Mouse (Mus musculus): Measurements from ENCODE around the gene Coro6. TPM values are rescaled to one million over a fixed set of nuclear protein-coding genes. Genes with fewer than 3 reads are reported as not detected.
A peak's percentile ranks its signal among the peaks of the same experiment; 100 is the strongest.

Gene Coro6
- polyA plus RNA-seq, 1 experiment from 2014 or later, result 0.78 TPM

GRCm38 (mm10) chr11:77467157-77467556 is 4.9 kb downstream of the Coro6 start:
- 6% methylated on average over 16 of the region's 25 CpGs for WGBS

DNA sequence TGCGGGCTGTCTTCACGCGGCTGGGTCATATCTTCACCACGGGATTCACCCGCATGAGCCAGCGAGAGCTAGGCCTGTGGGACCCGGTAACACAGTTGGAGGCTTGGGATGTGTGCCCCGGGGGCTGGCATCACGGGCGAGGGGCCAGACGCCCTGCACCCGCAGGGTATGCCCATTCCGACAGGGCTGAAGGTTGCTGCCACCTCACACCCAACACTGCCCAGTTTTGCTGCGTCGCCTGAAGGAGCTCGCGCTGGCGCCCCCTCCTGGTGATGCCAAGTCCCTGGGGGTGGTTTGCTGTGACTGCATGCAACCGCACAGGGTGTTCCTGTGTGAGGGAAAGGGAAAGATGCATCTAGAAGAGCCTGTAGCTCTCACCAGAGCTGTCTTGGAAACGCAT is 5.6 kb downstream of the Coro6 start:
- ATAC-seq (ENCODE audit: low FRiP score, low read depth), result no peak
- no peak overlapping the region for H3K27ac ChIP-seq
- peak overlapping the region; percentile 38; the same call in 1 of the 2 replicates for H3K4me2 ChIP-seq (replicated peaks)
- no peak overlapping the region for H3K9ac ChIP-seq
- peaks cover 20% of the 10 kb centered on the region for H3K4me1 ChIP-seq
- peaks cover 26% of the 10 kb centered on the region for H3K36me3 ChIP-seq
- peaks cover 72% of the 10 kb centered on the region for H3K27me3 ChIP-seq
- H3K4me3 ChIP-seq, result peak overlapping the region; percentile 2; the same call in 1 of the 2 replicates
- no peaks in the 10 kb centered on the region for H3K9me3 ChIP-seq
- WGBS, result 13% methylated on average over 20 of the region's 20 CpGs

More at GRCm38 (mm10) chr11:77467157-77467556, 4.9 kb downstream of the Coro6 start:
- no peak overlapping the region for H3K27ac ChIP-seq
- no peak for ATAC-seq (ENCODE audit: low FRiP score, low read depth)
- H3K9ac ChIP-seq, result no peak overlapping the region
- 0 out of 2 replicates have a peak overlapping the region, but pooled peaks have one; percentile 12 for H3K4me3 ChIP-seq
- no peaks in the 10 kb centered on the region for H3K9me3 ChIP-seq
- H3K4me1 ChIP-seq, result peaks cover 23% of the 10 kb centered on the region
- H3K27me3 ChIP-seq, result peaks cover 79% of the 10 kb centered on the region
- peak overlapping the region; percentile 38 for H3K4me2 ChIP-seq (replicated peaks)
- H3K36me3 ChIP-seq, result peaks cover 20% of the 10 kb centered on the region

GRCm38 (mm10) chr11:77468397-77468796 is 6.2 kb downstream of the Coro6 start:
- WGBS, result 82% methylated on average over 9 of the region's 9 CpGs
- H3K27ac ChIP-seq, result no peak overlapping the region
- no peak overlapping the region for H3K4me3 ChIP-seq
- H3K36me3 ChIP-seq, result peaks cover 32% of the 10 kb centered on the region
- H3K4me2 ChIP-seq (replicated peaks), result no peak overlapping the region
- no peak for ATAC-seq (ENCODE audit: low FRiP score, low read depth)
- H3K27me3 ChIP-seq, result peaks cover 66% of the 10 kb centered on the region
- no peaks in the 10 kb centered on the region for H3K9me3 ChIP-seq
- H3K4me1 ChIP-seq, result peaks cover 17% of the 10 kb centered on the region
- no peak overlapping the region for H3K9ac ChIP-seq

DNA sequence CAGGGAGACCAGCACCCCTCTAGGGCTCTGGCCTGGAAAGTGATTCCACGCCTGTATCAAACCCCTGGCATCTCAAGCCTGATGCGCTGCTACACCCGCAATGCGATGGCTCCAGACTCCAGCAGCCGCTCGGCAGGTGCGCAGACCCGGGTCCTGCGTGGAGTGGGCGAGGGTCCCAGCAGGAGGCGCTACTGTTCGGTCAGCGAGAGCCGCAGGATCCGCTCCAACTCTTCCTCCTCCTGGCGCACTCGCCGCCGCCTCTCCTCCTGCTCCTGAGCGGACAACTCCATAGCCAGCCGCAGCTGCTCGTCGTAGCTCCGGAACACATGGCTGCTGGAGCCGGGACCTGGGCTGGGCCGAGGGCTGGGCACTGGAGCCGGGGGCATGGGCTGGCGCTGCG is 9.2 kb downstream of the Coro6 start:
- H3K27ac ChIP-seq, result no peak overlapping the region
- no peak for ATAC-seq (ENCODE audit: low FRiP score, low read depth)
- H3K4me1 ChIP-seq, result peaks cover 17% of the 10 kb centered on the region
- H3K36me3 ChIP-seq, result peaks cover 52% of the 10 kb centered on the region
- no peak overlapping the region for H3K9ac ChIP-seq
- H3K4me3 ChIP-seq, result no peak overlapping the region
- WGBS, result 69% methylated on average over 29 of the region's 29 CpGs
- H3K9me3 ChIP-seq, result no peaks in the 10 kb centered on the region
- no peak overlapping the region for H3K4me2 ChIP-seq (replicated peaks)
- H3K27me3 ChIP-seq, result peaks cover 36% of the 10 kb centered on the region

DNA sequence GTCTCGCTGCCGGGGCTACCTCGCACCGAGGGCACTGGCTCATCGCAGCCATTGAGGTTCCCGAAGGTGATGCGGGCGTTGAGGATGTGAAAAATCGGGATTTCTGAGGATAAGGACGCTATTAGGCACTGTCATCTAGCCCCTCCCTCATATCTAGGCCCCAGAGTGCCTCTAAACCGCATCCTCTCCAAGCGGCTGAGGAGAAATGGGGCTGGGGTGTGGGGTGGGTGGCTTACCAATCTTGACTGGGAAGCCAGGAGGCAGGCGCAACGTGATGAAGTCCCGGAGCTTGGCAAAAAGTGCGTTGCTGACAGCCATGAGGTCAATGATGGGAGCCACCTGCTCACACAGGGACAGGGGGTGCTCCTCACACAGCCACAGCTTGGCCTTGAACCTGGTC is 10.6 kb downstream of the Coro6 start:
- Histone ChIP-seq H3K4me3 (no peak overlapping the region), H3K4me1 (peaks cover 7% of the 10 kb centered on the region), H3K9me3 (no peaks in the 10 kb centered on the region), H3K27ac (no peak overlapping the region), H3K36me3 (peaks cover 58% of the 10 kb centered on the region), H3K4me2 (replicated peaks) (no peak overlapping the region), H3K27me3 (peaks cover 22% of the 10 kb centered on the region), H3K9ac (no peak overlapping the region)
- no peak for ATAC-seq (ENCODE audit: low FRiP score, low read depth)
- 93% methylated on average over 16 of the region's 16 CpGs for WGBS

GRCm38 (mm10) chr11:77476216-77476615 is 14.0 kb downstream of the Coro6 start:
- no peak for ATAC-seq (ENCODE audit: low FRiP score, low read depth)

DNA sequence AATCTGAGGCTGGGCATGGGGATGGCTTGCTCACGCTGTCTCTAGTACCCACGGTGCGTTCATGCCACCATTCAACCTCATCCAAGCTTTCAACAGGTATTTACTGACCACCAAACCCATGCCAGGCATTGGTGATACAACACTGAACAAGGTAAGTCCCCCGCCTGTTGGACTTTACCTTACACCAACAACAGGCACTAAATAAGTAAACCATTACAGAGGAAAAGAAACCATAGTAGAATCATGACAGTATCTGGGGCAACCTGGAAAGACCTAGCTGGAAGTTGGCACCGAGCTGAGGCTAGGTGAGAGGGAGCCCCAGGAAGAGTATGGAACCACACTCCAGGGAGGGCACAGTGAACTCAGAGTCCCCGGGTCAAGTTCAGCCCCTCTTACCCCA is 14.7 kb downstream of the Coro6 start:
- peaks cover 40% of the 10 kb centered on the region for H3K36me3 ChIP-seq
- no peak for ATAC-seq (ENCODE audit: low FRiP score, low read depth)
- H3K4me1 ChIP-seq, result no peaks in the 10 kb centered on the region
- H3K27ac ChIP-seq, result no peak overlapping the region
- no peaks in the 10 kb centered on the region for H3K9me3 ChIP-seq
- WGBS, result 93% methylated on average over 6 of the region's 6 CpGs
- no peak overlapping the region for H3K4me3 ChIP-seq
- H3K27me3 ChIP-seq, result no peaks in the 10 kb centered on the region
- H3K9ac ChIP-seq, result no peak overlapping the region
- no peak overlapping the region for H3K4me2 ChIP-seq (replicated peaks)

More at GRCm38 (mm10) chr11:77476216-77476615, 14.0 kb downstream of the Coro6 start:
- Histone ChIP-seq H3K27me3 (no peaks in the 10 kb centered on the region), H3K36me3 (peaks cover 47% of the 10 kb centered on the region), H3K4me1 (no peaks in the 10 kb centered on the region), H3K9ac (no peak overlapping the region), H3K4me2 (replicated peaks) (no peak overlapping the region), H3K27ac (no peak overlapping the region), H3K9me3 (no peaks in the 10 kb centered on the region), H3K4me3 (no peak overlapping the region)
- WGBS, result 95% methylated on average over 14 of the region's 14 CpGs

DNA sequence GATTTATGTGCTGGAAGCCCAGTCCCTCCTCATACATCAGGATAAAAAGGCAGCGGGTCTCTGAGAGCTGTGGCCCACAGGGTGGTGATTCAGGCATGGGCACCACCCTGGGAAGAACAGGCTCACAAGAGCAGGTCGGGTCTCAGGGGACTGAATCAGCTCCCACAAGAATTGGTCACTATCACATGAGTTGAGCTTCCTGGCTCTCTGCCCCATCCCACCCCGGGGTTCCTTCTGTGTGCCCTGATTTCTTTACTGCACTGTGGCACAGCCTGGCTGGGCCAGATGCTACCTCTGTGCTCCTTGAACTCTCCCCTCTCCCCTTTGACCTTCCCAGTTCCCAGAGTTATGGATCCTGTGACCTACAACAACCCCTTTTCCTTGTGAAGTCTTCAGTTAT is 20.8 kb downstream of the Coro6 start:
- no peak overlapping the region for H3K4me2 ChIP-seq (replicated peaks)
- no peak overlapping the region for H3K27ac ChIP-seq
- no peak overlapping the region for H3K4me3 ChIP-seq
- H3K9ac ChIP-seq, result no peak overlapping the region
- WGBS, result 70% methylated on average over 3 of the region's 3 CpGs
- H3K27me3 ChIP-seq, result no peaks in the 10 kb centered on the region
- H3K4me1 ChIP-seq, result peaks cover 42% of the 10 kb centered on the region
- no peak for ATAC-seq (ENCODE audit: low FRiP score, low read depth)
- no peaks in the 10 kb centered on the region for H3K9me3 ChIP-seq
- no peaks in the 10 kb centered on the region for H3K36me3 ChIP-seq

- no peak overlapping the region for H3K4me3 ChIP-seq
- ATAC-seq (ENCODE audit: low FRiP score, low read depth), result no peak
- H3K9ac ChIP-seq, result no peak overlapping the region
- no peaks in the 10 kb centered on the region for H3K27me3 ChIP-seq
- H3K4me1 ChIP-seq, result peaks cover 49% of the 10 kb centered on the region
- WGBS, result 56% methylated on average over 11 of the region's 11 CpGs
- no peaks in the 10 kb centered on the region for H3K9me3 ChIP-seq
- H3K36me3 ChIP-seq, result no peaks in the 10 kb centered on the region
- no peak overlapping the region for H3K27ac ChIP-seq
- no peak overlapping the region for H3K4me2 ChIP-seq (replicated peaks)
Measured at GRCm38 (mm10) chr11:77483510-77484255, 21.5 kb downstream of the Coro6 start.

DNA sequence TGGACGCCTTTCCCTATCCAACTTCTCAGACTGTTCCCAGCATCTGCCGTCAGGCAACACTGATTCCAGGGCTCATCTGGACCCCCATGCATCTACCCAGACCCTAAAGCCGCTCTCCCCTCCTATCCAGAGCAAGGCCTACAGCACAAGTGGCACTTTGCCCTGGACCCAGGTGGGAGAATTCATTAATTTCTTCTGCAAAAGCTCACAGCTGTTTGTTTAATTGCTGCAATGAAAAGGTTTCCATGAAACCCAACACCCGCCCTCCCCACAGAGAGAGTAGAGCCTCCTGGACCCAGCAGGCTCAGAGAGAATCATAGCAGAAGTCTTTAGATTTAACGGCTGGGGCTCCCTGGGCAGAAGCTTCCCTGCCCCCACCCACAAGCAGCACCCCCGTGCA is 23.0 kb downstream of the Coro6 start:
- Histone ChIP-seq H3K27ac (peak overlapping the region; percentile 69; the same call in 1 of the 2 replicates), H3K9me3 (no peaks in the 10 kb centered on the region), H3K36me3 (no peaks in the 10 kb centered on the region), H3K4me1 (peaks cover 55% of the 10 kb centered on the region), H3K9ac (no peak overlapping the region), H3K4me2 (replicated peaks) (peak overlapping the region; percentile 42), H3K4me3 (no peak overlapping the region), H3K27me3 (no peaks in the 10 kb centered on the region)
- 0 out of 2 replicates have a peak, but pooled peaks have one; percentile 9 for ATAC-seq (ENCODE audit: low FRiP score, low read depth)
- WGBS, result 20% methylated on average over 6 of the region's 6 CpGs

DNA sequence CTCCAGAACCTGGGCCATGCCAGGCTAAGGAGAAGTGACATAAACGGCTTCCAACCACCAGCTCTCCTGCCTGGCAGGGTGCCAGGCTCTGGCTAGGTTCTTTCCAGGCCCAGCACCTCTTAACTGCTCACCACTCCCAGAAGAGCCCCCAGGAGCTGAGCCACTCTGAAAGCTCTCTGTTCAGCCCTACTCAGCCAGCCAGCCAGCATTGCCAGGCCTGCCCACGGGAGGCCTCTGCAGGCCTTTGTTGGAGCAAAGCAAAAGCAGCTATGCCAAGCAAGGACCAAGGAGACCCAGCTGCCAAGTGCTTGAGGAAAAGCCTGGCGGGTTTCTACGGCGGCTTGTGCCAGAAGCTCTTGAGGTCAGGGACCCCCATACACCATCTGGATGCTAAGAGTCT is 24.6 kb downstream of the Coro6 start:
- H3K27me3 ChIP-seq, result no peaks in the 10 kb centered on the region
- H3K4me2 ChIP-seq (replicated peaks), result peak overlapping the region; percentile 96
- ATAC-seq (ENCODE audit: low FRiP score, low read depth), result no peak
- no peaks in the 10 kb centered on the region for H3K9me3 ChIP-seq
- no peaks in the 10 kb centered on the region for H3K36me3 ChIP-seq
- peak overlapping the region; percentile 53; the same call in 1 of the 2 replicates for H3K27ac ChIP-seq
- WGBS, result 47% methylated on average over 5 of the region's 5 CpGs
- H3K9ac ChIP-seq, result peak overlapping the region; percentile 50
- peaks cover 69% of the 10 kb centered on the region for H3K4me1 ChIP-seq
- H3K4me3 ChIP-seq, result 0 out of 2 replicates have a peak overlapping the region, but pooled peaks have one; percentile 4

DNA sequence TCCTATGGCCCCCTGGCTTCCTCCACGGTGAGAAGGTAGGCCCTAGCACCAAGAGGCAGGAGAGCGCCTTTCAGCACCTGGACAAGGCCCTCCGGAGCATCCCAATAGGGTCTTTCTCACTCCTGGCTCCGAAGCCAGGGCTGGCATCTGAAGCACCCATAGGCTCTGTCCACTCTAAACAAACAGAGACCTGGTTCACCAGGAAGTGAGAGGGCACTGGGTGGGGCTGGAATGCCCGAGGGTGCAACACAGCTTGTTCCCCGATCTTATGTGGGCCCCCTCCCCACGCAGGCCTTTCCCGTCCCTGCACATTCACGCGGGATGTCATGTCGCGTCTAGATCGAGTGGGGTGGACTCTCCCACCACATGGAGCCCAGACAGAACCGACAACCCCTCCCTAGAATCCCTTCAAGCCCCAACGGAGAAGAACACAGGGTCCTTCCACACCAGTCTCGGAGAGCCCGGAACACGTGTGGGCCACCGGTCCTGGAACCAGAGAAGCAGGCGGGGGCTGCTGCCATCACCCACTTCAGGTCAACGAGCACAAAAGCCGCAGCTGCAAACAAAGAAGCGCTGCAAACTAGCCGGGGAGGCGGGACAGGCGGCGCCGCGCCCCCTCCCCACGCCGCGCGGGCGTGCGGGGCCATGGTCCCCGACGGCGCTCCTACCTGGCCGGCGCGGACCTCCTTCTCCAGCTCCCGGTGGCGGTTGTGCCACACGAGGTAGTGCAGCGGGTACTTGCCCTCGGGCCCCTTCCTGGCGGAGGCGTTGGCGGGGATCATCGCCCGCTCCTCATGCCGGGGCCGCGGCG is 26.8 kb downstream of the Coro6 start:
- WGBS, result 2% methylated on average over 55 of the region's 55 CpGs
- Histone ChIP-seq H3K9ac (peak overlapping the region; percentile 88), H3K27me3 (no peaks in the 10 kb centered on the region), H3K4me2 (replicated peaks) (peak overlapping the region; percentile 96), H3K4me1 (peaks cover 76% of the 10 kb centered on the region), H3K9me3 (no peaks in the 10 kb centered on the region), H3K4me3 (peak overlapping the region; percentile 94), H3K27ac (no peak overlapping the region), H3K36me3 (no peaks in the 10 kb centered on the region)
- ATAC-seq (ENCODE audit: low FRiP score, low read depth), result no peak

Data from limb, embryonic 13.5 days (tissue).